Mouse (Mus musculus): ENCODE measurements at regions not wholly inside any gene's neighbourhood (a gene's known extent, or its start where the extent isn't known, plus 50 kb on each side); places are given as distances from the start of the nearest gene placed in this dataset.
A peak's percentile ranks its signal among the peaks of the same experiment; 100 is the strongest.

GRCm38 (mm10) chr15:7553190-7553895 lies 155.1 kb upstream of the Egflam start:
- H3K4me1 ChIP-seq (ENCODE audit: control insufficient read depth in 1 of 2, insufficient read depth in 2 of 2, low read length in 2 of 2): peaks cover 20 to 25% of the 10 kb centered on the region in 2 experiments
- peak; percentile 66 for DNase-seq (ENCODE audit: low read depth, low spot score)
- no peak overlapping the region for H3K4me3 ChIP-seq (ENCODE audit: control insufficient read depth in 1 of 2, insufficient read depth in 1 of 2, low read depth in 2 of 2, low read length in 2 of 2)
- no peaks in the 10 kb centered on the region for H3K79me2 ChIP-seq (ENCODE audit: control insufficient read depth, insufficient read depth, low read length, poor library complexity)
- no peaks in the 10 kb centered on the region for H3K9me3 ChIP-seq (replicated peaks; ENCODE audit: insufficient read depth, low read length)
- TF ChIP-seq ETS1 (IDR thresholded peaks at IDR 0.05; ENCODE audit: low read depth, low read length) (0 out of 2 replicates have a peak, but pooled peaks have one; percentile 40), EP300 (IDR thresholded peaks at IDR 0.05; ENCODE audit: low read depth in 1 of 2, low read length in 2 of 2) (peak; percentile 5 to 55; a peak in 1 of 4 replicates), BHLHE40 (IDR thresholded peaks at IDR 0.05; ENCODE audit: borderline replicate concordance, low read depth, low read length) (peak; percentile 96), MAX (IDR thresholded peaks at IDR 0.05; ENCODE audit: low read length) (0 out of 2 replicates have a peak, but pooled peaks have one; percentile 44), MAFK (IDR thresholded peaks at IDR 0.05; ENCODE audit: borderline replicate concordance, low read depth, low read length) (no peak), USF1 (IDR thresholded peaks at IDR 0.05; ENCODE audit: low read depth, low read length) (peak; percentile 82), RCOR1 (IDR thresholded peaks at IDR 0.05; ENCODE audit: low read depth, low read length) (0 out of 2 replicates have a peak, but pooled peaks have one; percentile 29), KAT2A (conservative IDR thresholded peaks at IDR 0.05; ENCODE audit: low read depth, low read length) (no peak), MYC (IDR thresholded peaks at IDR 0.05; ENCODE audit: low read depth, low read length) (0 out of 2 replicates have a peak, but pooled peaks have one; percentile 26)
- H3K36me3 ChIP-seq (ENCODE audit: control insufficient read depth in 1 of 2, insufficient read depth in 2 of 2, low read length in 2 of 2): peaks cover 0 to 26% of the 10 kb centered on the region in 2 experiments; a peak in 2 of 4 replicates
- no peak overlapping the region for H3K9ac ChIP-seq (ENCODE audit: control insufficient read depth, low read depth, low read length, poor library complexity, severe bottlenecking)
- no peaks in the 10 kb centered on the region for H3K27me3 ChIP-seq (ENCODE audit: control insufficient read depth in 1 of 2, insufficient read depth in 2 of 2, low read length in 2 of 2)
- peak overlapping the region; percentile 91 for H3K27ac ChIP-seq (ENCODE audit: control insufficient read depth, low read depth, low read length)

DNA sequence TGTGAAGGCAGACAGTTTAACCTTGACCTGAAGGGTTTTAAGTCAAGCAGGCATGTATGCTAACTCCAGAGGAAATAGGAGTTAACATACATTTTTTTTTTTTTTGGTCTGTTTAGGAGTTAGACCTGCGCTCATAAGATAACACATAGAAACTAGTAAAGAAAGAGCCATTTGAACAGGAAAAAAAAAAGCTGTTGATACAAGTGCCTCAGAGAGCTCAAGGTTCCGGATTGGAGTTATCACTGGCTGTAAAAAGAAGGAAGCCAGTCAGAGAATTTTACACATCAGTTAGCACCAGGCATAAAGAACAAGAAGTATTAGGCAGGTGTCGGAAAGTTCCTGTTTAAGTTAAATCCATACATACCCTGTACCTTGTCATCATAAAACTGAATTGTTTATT lies 156.2 kb upstream of the Egflam start:
- peak overlapping the region in 1 of 2 experiments; percentile 7; a peak in 1 of 4 replicates for H3K4me3 ChIP-seq (ENCODE audit: control insufficient read depth in 1 of 2, insufficient read depth in 1 of 2, low read depth in 2 of 2, low read length in 2 of 2)
- peak overlapping the region; percentile 42; the same call in 1 of the 2 replicates for H3K9ac ChIP-seq (ENCODE audit: control insufficient read depth, low read depth, low read length, poor library complexity, severe bottlenecking)
- H3K79me2 ChIP-seq (ENCODE audit: control insufficient read depth, insufficient read depth, low read length, poor library complexity): no peaks in the 10 kb centered on the region
- TF ChIP-seq ZNF384 (IDR thresholded peaks at IDR 0.05; ENCODE audit: low read depth, low read length) (peak; percentile 98), SMC3 (IDR thresholded peaks at IDR 0.05; ENCODE audit: low read depth, low read length) (no peak), MYC (IDR thresholded peaks at IDR 0.05; ENCODE audit: low read depth, low read length) (peak; percentile 60; the same call in 1 of the 2 replicates), GABPA (IDR thresholded peaks at IDR 0.05; ENCODE audit: low read depth, low read length) (no peak), SIN3A (IDR thresholded peaks at IDR 0.05; ENCODE audit: low read length) (peak; percentile 72), CHD2 (IDR thresholded peaks at IDR 0.05; ENCODE audit: low read length) (no peak), GATA1 (IDR thresholded peaks at IDR 0.05; ENCODE audit: low read depth, low read length) (peak; percentile 88), TAL1 (IDR thresholded peaks at IDR 0.05; ENCODE audit: low read length) (peak; percentile 61), EP300 (IDR thresholded peaks at IDR 0.05; ENCODE audit: low read depth in 1 of 2, low read length in 2 of 2) (peak; percentile 93 to 95), MYB (IDR thresholded peaks at IDR 0.05; ENCODE audit: low read depth, low read length) (peak; percentile 76), KAT2A (conservative IDR thresholded peaks at IDR 0.05; ENCODE audit: low read depth, low read length) (no peak), ELF1 (IDR thresholded peaks at IDR 0.05; ENCODE audit: low read depth, low read length) (peak; percentile 27; the same call in 1 of the 2 replicates), RCOR1 (IDR thresholded peaks at IDR 0.05; ENCODE audit: low read depth, low read length) (peak; percentile 73), BHLHE40 (IDR thresholded peaks at IDR 0.05; ENCODE audit: borderline replicate concordance, low read depth, low read length) (peak; percentile 58; the same call in 1 of the 2 replicates), UBTF (IDR thresholded peaks at IDR 0.05; ENCODE audit: borderline replicate concordance, insufficient read depth, low read depth, low read length) (no peak), ZMIZ1 (IDR thresholded peaks at IDR 0.05; ENCODE audit: low read depth, low read length) (no peak), ETS1 (IDR thresholded peaks at IDR 0.05; ENCODE audit: low read depth, low read length) (peak; percentile 83), RAD21 (IDR thresholded peaks at IDR 0.05; ENCODE audit: low read depth, low read length) (no peak), TCF12 (IDR thresholded peaks at IDR 0.05; ENCODE audit: low read depth, low read length) (peak; percentile 89)
- H3K9me3 ChIP-seq (replicated peaks; ENCODE audit: insufficient read depth, low read length): no peaks in the 10 kb centered on the region
- peak overlapping the region; percentile 91 for H3K27ac ChIP-seq (ENCODE audit: control insufficient read depth, low read depth, low read length)
- peaks cover 0 to 26% of the 10 kb centered on the region in 2 experiments; a peak in 2 of 4 replicates for H3K36me3 ChIP-seq (ENCODE audit: control insufficient read depth in 1 of 2, insufficient read depth in 2 of 2, low read length in 2 of 2)
- H3K4me1 ChIP-seq (ENCODE audit: control insufficient read depth in 1 of 2, insufficient read depth in 2 of 2, low read length in 2 of 2): peaks cover 20 to 25% of the 10 kb centered on the region in 2 experiments
- H3K27me3 ChIP-seq (ENCODE audit: control insufficient read depth in 1 of 2, insufficient read depth in 2 of 2, low read length in 2 of 2): no peaks in the 10 kb centered on the region
- DNase-seq (ENCODE audit: low read depth, low spot score): peak; percentile 89
